Mouse (Mus musculus): ENCODE data around the gene Brd3. TPM values are rescaled to one million over a fixed set of nuclear protein-coding genes. Genes with fewer than 3 reads are reported as not detected.
"Not testable (repeated sequence)": the region's sequence is repeated elsewhere in the genome, so short reads cannot be mapped to it uniquely, and the experiment has no call there.

Gene Brd3
- polyA plus RNA-seq, 1 experiment: 33.0 TPM

DNA sequence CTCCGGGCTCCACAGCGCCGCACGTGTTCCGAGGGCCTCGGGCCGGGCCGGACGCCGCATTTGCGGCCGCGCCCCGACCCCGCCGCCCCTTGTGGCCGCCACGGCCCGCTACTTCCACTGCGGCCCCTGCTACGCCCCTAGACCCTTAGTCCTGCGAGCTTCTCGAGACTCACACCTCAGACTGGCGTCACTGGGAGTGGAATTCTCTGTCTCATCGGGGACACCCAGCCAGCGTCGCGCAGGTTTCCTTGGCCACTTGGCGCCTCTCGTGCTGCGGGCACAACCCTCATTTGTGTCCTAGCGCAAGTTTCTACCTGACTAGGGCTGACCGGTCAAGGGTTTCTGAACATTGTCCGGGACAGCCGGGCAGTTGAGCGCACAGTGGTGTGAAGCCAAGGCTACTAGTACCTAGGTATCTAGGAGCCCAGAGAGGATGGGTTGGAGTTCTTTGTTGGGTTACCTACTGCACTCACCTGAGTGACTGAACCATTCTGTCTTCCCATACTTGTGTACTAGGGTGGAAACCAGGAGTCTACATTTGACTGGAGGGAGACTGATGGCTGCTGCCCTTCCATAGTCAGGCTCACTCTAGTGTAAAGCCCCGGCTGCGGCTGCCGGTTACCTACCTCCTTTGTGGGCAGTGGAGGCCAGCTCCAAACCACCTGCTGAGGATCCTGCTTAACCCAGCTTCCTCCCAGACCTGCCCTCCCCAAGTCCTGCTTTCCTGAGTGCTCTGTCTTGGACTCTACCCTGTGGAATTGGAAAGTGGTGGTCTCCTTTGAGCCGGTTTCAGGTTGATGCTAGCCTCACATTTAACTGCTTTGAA is 8.1 kb upstream of the Brd3 start:
- Histone ChIP-seq H3K27ac (ENCODE audit: control insufficient read depth, insufficient read depth, low read depth, low read length, poor library complexity) (peak overlapping the region; percentile 90), H3K4me1 (ENCODE audit: control insufficient read depth, insufficient read depth, low read length) (peaks cover 5% of the 10 kb centered on the region)
- under 1% methylated on average over 40 of the region's 40 CpGs for WGBS

DNA sequence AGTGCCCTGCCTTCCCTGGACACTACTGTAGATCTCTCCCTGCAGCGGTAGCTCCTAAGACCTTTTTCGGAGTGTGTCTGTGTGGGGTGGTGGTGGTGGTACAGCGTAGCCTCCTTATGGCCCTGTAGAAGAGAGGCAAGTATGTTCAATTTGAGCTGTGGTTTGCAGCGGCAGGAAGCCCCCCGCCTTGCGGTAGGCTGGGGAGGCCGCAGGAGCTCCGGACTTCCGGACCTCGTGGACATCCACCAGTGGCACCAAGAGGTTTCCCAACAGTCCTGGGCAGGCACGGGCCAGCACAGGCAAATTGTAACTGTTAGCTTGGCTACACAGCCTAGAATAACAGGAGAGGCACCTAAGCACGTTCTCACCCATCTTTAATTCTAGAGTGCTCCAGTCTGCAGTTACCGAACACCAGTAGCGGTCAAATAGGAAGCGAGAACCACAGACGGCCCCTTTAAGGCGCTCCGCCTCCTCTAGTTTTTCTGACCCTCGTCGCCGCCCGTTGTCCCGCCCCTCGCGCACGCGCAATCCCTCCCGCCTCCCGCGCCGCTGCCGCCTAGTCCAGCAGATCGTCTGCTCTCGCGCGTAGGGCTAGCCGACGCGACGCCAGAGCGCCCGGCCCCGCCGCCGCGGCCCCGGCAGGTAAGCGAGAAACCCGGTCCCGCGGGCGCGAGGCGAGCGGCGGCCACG is 7.3 kb upstream of the Brd3 start, which contains the start of gene Wdr5:
Wdr5 (plus strand) TSS at position 519 of the 690 bp plus-strand sequence.
- peaks cover 5% of the 10 kb centered on the region for H3K4me1 ChIP-seq (ENCODE audit: control insufficient read depth, insufficient read depth, low read length)
- peak within 1 kb of the TSS; percentile 99 for H3K4me3 ChIP-seq (replicated peaks; ENCODE audit: control insufficient read depth, low read depth, low read length)
- TF ChIP-seq CTCF (IDR thresholded peaks at IDR 0.05; ENCODE audit: control insufficient read depth, insufficient read depth, low read length) (peak; percentile 35), POLR2A (IDR thresholded peaks at IDR 0.05; ENCODE audit: borderline replicate concordance, control insufficient read depth, low read depth, low read length) (peak; percentile 62; the same call in 1 of the 2 replicates)
- WGBS: under 1% methylated on average over 57 of the region's 57 CpGs
- peak within 1 kb of the TSS; percentile 90 for H3K27ac ChIP-seq (ENCODE audit: control insufficient read depth, insufficient read depth, low read depth, low read length, poor library complexity)

More for the DNA sequence above, 8.1 kb upstream of the Brd3 start:
- TF ChIP-seq CTCF (IDR thresholded peaks at IDR 0.05; ENCODE audit: control insufficient read depth, insufficient read depth, low read length) (no peak), POLR2A (IDR thresholded peaks at IDR 0.05; ENCODE audit: borderline replicate concordance, control insufficient read depth, low read depth, low read length) (no peak)
- peak overlapping the region; percentile 99 for H3K4me3 ChIP-seq (replicated peaks; ENCODE audit: control insufficient read depth, low read depth, low read length)

- TF ChIP-seq CTCF (IDR thresholded peaks at IDR 0.05; ENCODE audit: control insufficient read depth, insufficient read depth, low read length) (no peak), POLR2A (IDR thresholded peaks at IDR 0.05; ENCODE audit: borderline replicate concordance, control insufficient read depth, low read depth, low read length) (no peak)
- Histone ChIP-seq H3K4me3 (replicated peaks; ENCODE audit: control insufficient read depth, low read depth, low read length) (peak overlapping the region; percentile 99), H3K4me1 (ENCODE audit: control insufficient read depth, insufficient read depth, low read length) (peaks cover 5% of the 10 kb centered on the region), H3K27ac (ENCODE audit: control insufficient read depth, insufficient read depth, low read depth, low read length, poor library complexity) (peak overlapping the region; percentile 90)
- 46% methylated on average over 5 of the region's 5 CpGs for WGBS
Observed at GRCm38 (mm10) chr2:27513861-27514260, 6.4 kb upstream of the Brd3 start.

GRCm38 (mm10) chr2:27512909-27513308 is 5.4 kb upstream of the Brd3 start:
- 37% methylated on average over 3 of the region's 3 CpGs for WGBS

DNA sequence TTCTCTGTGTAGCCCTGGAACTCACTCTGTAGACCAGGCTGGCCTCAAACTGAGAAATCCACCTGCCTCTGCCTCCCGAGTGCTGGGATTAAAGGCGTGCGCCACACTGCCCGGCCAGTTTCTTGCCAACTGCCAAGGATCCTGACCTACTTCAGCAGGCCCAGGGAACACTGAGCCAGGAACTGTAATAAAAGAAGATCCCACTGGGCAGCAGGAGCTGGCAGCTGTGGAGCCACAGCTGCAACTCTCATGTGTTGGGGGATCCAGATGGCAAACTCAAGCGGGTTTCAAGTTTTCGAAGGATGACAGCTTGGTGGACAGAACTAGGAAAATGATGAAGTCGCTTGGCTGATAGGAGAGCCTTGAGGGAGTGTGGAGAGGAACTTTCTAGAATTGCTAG is 3.2 kb upstream of the Brd3 start:
- H3K4me3 ChIP-seq (replicated peaks; ENCODE audit: control insufficient read depth, low read depth, low read length): no peak overlapping the region
- no peak overlapping the region for H3K27ac ChIP-seq (ENCODE audit: control insufficient read depth, insufficient read depth, low read depth, low read length, poor library complexity)
- peaks cover 6% of the 10 kb centered on the region for H3K4me1 ChIP-seq (ENCODE audit: control insufficient read depth, insufficient read depth, low read length)
- WGBS: 91% methylated on average over 7 of the region's 7 CpGs
- TF ChIP-seq CTCF (IDR thresholded peaks at IDR 0.05; ENCODE audit: control insufficient read depth, insufficient read depth, low read length) (no peak), POLR2A (IDR thresholded peaks at IDR 0.05; ENCODE audit: borderline replicate concordance, control insufficient read depth, low read depth, low read length) (no peak)

More at GRCm38 (mm10) chr2:27512909-27513308, 5.4 kb upstream of the Brd3 start:
- no peak overlapping the region for H3K4me3 ChIP-seq (replicated peaks; ENCODE audit: control insufficient read depth, low read depth, low read length)
- H3K4me1 ChIP-seq (ENCODE audit: control insufficient read depth, insufficient read depth, low read length): peaks cover 6% of the 10 kb centered on the region
- TF ChIP-seq POLR2A (IDR thresholded peaks at IDR 0.05; ENCODE audit: borderline replicate concordance, control insufficient read depth, low read depth, low read length) (no peak), CTCF (IDR thresholded peaks at IDR 0.05; ENCODE audit: control insufficient read depth, insufficient read depth, low read length) (no peak)
- no peak overlapping the region; the same call in 1 of the 2 replicates for H3K27ac ChIP-seq (ENCODE audit: control insufficient read depth, insufficient read depth, low read depth, low read length, poor library complexity)

DNA sequence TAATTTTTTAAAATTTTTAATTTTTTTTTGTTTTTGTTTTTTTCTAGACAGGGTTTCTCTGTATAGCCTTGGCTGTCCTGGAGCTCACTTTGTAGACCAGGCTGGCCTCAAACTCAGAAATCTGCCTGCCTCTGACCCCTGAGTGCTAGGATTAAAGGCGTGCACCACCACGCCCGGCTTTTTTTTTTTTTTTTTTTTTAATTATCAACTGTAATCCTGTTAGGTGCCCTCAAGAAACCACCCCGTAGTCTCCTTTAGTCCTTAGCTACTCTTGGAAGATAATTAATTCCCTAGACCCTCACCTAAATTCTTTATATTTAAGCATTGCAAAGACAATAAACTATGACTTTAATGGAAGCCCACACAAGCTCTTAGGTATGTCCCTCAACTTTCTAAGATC is 804 bp downstream of the Brd3 start:
- 65% methylated on average over 4 of the region's 4 CpGs for WGBS
- H3K4me1 ChIP-seq (ENCODE audit: control insufficient read depth, insufficient read depth, low read length); H3K4me3 ChIP-seq (replicated peaks; ENCODE audit: control insufficient read depth, low read depth, low read length); H3K27ac ChIP-seq (ENCODE audit: control insufficient read depth, insufficient read depth, low read depth, low read length, poor library complexity): not testable (repeated sequence)

GRCm38 (mm10) chr2:27505539-27505938 is 1.9 kb downstream of the Brd3 start:
- 49% methylated on average over 6 of the region's 6 CpGs for WGBS
- Histone ChIP-seq H3K27ac (ENCODE audit: control insufficient read depth, insufficient read depth, low read depth, low read length, poor library complexity) (no peak overlapping the region; the same call in 1 of the 2 replicates), H3K4me3 (replicated peaks; ENCODE audit: control insufficient read depth, low read depth, low read length) (no peak overlapping the region), H3K4me1 (ENCODE audit: control insufficient read depth, insufficient read depth, low read length) (peaks cover 6% of the 10 kb centered on the region)
- TF ChIP-seq POLR2A (IDR thresholded peaks at IDR 0.05; ENCODE audit: borderline replicate concordance, control insufficient read depth, low read depth, low read length) (no peak), CTCF (IDR thresholded peaks at IDR 0.05; ENCODE audit: control insufficient read depth, insufficient read depth, low read length) (no peak)

DNA sequence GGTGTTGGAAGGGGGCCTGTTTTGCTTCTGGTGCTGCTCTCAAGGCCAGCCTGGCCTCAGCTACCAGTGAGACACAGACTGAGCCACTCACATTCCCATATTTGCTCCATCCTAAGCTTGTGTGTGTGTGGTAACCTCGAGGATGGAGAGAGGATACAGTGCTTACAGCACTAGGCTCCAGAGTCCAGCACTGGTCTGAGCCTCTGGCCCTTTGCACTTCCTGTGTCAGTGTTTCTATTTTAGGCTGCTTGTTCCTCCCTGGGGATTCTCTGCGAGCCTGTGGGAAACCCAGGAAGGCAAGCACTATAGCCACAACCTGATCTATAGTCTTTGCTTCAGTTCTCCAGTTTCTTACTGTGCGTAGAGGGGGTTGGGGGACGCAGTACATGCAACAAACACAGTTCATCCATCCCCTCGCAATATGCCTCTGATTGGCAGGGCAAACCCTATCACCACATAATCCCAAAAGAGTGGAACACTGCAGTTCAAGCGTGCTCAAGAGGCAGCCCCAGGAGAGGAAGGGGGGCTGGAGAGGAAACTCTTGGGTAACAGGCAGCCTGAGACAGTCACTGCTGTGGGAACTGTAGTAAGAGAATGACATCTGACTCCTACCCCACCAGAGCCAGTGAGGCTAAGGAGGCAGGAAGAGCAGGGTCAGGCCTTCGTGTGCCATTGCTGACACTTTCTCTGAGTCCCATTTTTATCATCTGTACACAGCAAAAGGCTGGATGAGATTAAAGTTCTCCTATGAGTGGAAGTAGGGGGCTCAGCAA is 3.2 kb downstream of the Brd3 start:
- peak overlapping the region; percentile 50 for H3K27ac ChIP-seq (ENCODE audit: control insufficient read depth, insufficient read depth, low read depth, low read length, poor library complexity)
- H3K4me3 ChIP-seq (replicated peaks; ENCODE audit: control insufficient read depth, low read depth, low read length): no peak overlapping the region
- WGBS: 30% methylated on average over 7 of the region's 7 CpGs
- H3K4me1 ChIP-seq (ENCODE audit: control insufficient read depth, insufficient read depth, low read length): peaks cover 6% of the 10 kb centered on the region
- no peak for TF ChIP-seq POLR2A (IDR thresholded peaks at IDR 0.05; ENCODE audit: borderline replicate concordance, control insufficient read depth, low read depth, low read length)
- no peak for TF ChIP-seq CTCF (IDR thresholded peaks at IDR 0.05; ENCODE audit: control insufficient read depth, insufficient read depth, low read length)
